Mouse (Mus musculus): ENCODE results near the gene Tmem60.

DNA sequence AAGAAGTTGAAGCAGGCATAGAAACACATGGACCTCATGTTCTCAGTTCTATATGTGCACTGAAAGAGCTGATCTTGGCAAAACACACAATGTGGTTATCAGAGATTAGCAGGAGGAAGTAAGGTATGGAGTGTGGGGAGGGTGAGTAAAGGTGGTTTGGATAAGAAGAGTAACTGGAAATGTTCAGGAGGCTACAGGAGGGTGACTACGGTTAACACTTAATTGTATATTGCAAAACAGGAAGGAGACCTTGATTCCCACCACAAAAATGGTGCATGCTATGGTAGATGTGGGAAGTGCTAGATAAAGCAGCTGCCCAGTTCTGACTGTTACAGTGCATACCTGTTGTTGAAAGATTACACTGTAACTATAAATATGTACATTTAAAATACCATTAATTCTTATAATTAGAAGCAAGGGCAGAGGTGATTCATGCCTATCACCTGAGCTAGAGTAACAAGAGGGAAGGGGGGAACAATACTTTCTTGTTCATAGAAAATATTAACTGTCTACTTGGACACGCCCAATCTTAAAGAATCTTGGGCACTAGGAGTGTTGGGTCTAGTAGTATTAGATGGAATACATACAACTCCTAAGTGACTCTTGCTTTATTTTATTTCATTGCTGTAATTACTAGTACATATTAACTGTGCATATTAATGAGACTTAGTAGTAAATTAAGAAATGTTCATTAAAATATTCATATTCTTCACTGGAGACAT, 15.6 kb downstream of the Tmem60 start:
- TF ChIP-seq E2F4 (IDR thresholded peaks at IDR 0.05; ENCODE audit: insufficient read depth) = no peak
- no peak for TF ChIP-seq POLR2A (IDR thresholded peaks at IDR 0.05; ENCODE audit: insufficient read length, low read depth)
- TF ChIP-seq CEBPB (IDR thresholded peaks at IDR 0.05; ENCODE audit: insufficient read depth, poor library complexity, severe bottlenecking) = no peak
- TF ChIP-seq USF1 (IDR thresholded peaks at IDR 0.05; ENCODE audit: low read depth) = no peak
- no peak for TF ChIP-seq MAX (IDR thresholded peaks at IDR 0.05; ENCODE audit: low read depth)
- TF ChIP-seq TCF12 (IDR thresholded peaks at IDR 0.05; ENCODE audit: insufficient read depth, poor library complexity, severe bottlenecking) = no peak
- no peak for TF ChIP-seq MYOD1 (IDR thresholded peaks at IDR 0.05; ENCODE audit: control insufficient read depth in 1 of 3, insufficient read length in 2 of 3, low read depth in 2 of 3)
- no peak for TF ChIP-seq POLR2AphosphoS2 (IDR thresholded peaks at IDR 0.05; ENCODE audit: insufficient read length, low read depth)

All from myocyte (in vitro differentiated cells).